Mouse (Mus musculus) stomach, embryonic 16.5 days (tissue): ENCODE data around the gene Mmadhc. TPM values are rescaled to one million over a fixed set of nuclear protein-coding genes. Genes with fewer than 3 reads are reported as not detected.

ENCODE experiments used
- ATAC-seq: fragments of 200-750 bp; cut with Nextera tagmentation; 2 replicates; pipeline ENCODE4 v1.8.0; 2017; ENCODE audit warnings: moderate number of reproducible peaks, moderate TSS enrichment; ENCODE audit not compliant: insufficient read depth, low FRiP score
- H3K27ac ChIP-seq: fragments of 300-500 bp; sonication (generic); 2 replicates; pipeline ENCODE4 v1.5.1; 2014; ENCODE audit warnings: low read length
- H3K27me3 ChIP-seq: fragments of 300-500 bp; sonication (generic); 2 replicates; pipeline ENCODE4 v1.6.1; 2014; ENCODE audit warnings: low read length, control low read depth, mixed read lengths; ENCODE audit not compliant: control insufficient read depth, insufficient read depth
- H3K36me3 ChIP-seq: fragments of 300-500 bp; sonication (generic); 2 replicates; pipeline ENCODE4 v1.6.1; 2014; ENCODE audit warnings: low read length; ENCODE audit not compliant: control insufficient read depth, insufficient read depth
- H3K4me1 ChIP-seq: fragments of 300-500 bp; sonication (generic); 2 replicates; pipeline ENCODE4 v1.6.1; 2014; ENCODE audit warnings: low read length, control low read depth, mixed read lengths; ENCODE audit not compliant: control insufficient read depth, insufficient read depth
- H3K4me2 ChIP-seq: fragments of 300-500 bp; sonication (generic); 2 replicates; pipeline ENCODE4 v1.6.1; 2014; ENCODE audit warnings: low read depth, low read length, mixed read lengths
- H3K4me3 ChIP-seq: fragments of 300-500 bp; sonication (generic); replicated peaks from 2 replicates; pipeline ENCODE4 v1.5.1; 2014; ENCODE audit warnings: mild to moderate bottlenecking, low read length
- H3K9ac ChIP-seq: fragments of 300-500 bp; sonication (generic); 2 replicates; pipeline ENCODE4 v1.6.1; 2014; ENCODE audit warnings: low read length
- H3K9me3 ChIP-seq: fragments of 300-500 bp; sonication (generic); replicated peaks from 2 replicates; pipeline ENCODE4 v1.6.1; 2016; ENCODE audit warnings: low read length, control low read depth; ENCODE audit not compliant: control insufficient read depth
- WGBS: fragments of 180-500 bp; shearing (Covaris S2); extraction: QIAGEN DNeasy Blood & Tissue Kit; methylation state at CpG from one replicate; pipeline ENCODE4 v1.1.7; 2014; 5-methylcytosine and 5-hydroxymethylcytosine counted together
- polyA plus RNA-seq: library from polyadenylated mRNA; unstranded; fragments of >200 nt; fragmentation: Nextera tagmentation; extraction: Ambion mirVana; gene quantifications from 2 replicates; pipeline ENCODE4 v1.2.1, GENCODE M21; 2015

The Mmadhc gene
- 151 and 152 TPM in 2 replicates for polyA plus RNA-seq

GRCm38 (mm10) chr2:50296109-50296986 lies at the start of gene Mmadhc:
TSS of gene Mmadhc (minus strand) at chr2:50296801.
- Histone ChIP-seq H3K4me2 (peak within 1 kb of the TSS; percentile 79), H3K4me1 (peaks cover 13% of the 10 kb centered on the region), H3K9me3 (no peaks in the 10 kb centered on the region), H3K9ac (peak within 1 kb of the TSS; percentile 96), H3K4me3 (peak within 1 kb of the TSS; percentile 92), H3K27ac (peak within 1 kb of the TSS; percentile 93), H3K27me3 (no peaks in the 10 kb centered on the region), H3K36me3 (peaks cover under 1% of the 10 kb centered on the region; the same call in 1 of the 2 replicates)
- under 1% methylated on average over 58 of the region's 58 CpGs for WGBS
- ATAC-seq = peak; percentile 97

GRCm38 (mm10) chr2:50343598-50343997 lies 47.0 kb upstream of the Mmadhc start:
- Histone ChIP-seq H3K36me3 (no peaks in the 10 kb centered on the region), H3K27me3 (no peaks in the 10 kb centered on the region), H3K9me3 (no peaks in the 10 kb centered on the region), H3K4me1 (no peaks in the 10 kb centered on the region), H3K9ac (no peak overlapping the region), H3K4me3 (no peak overlapping the region), H3K27ac (no peak overlapping the region), H3K4me2 (no peak overlapping the region)
- ATAC-seq = no peak
- 51% methylated on average over 8 of the region's 8 CpGs for WGBS

GRCm38 (mm10) chr2:50339061-50339460 lies 42.5 kb upstream of the Mmadhc start:
- Histone ChIP-seq H3K27ac (no peak overlapping the region), H3K4me2 (no peak overlapping the region), H3K27me3 (no peaks in the 10 kb centered on the region), H3K9ac (no peak overlapping the region), H3K9me3 (no peaks in the 10 kb centered on the region), H3K4me1 (no peaks in the 10 kb centered on the region), H3K4me3 (no peak overlapping the region), H3K36me3 (no peaks in the 10 kb centered on the region)
- WGBS = 50% methylated on average over 3 of the region's 3 CpGs
- no peak for ATAC-seq

GRCm38 (mm10) chr2:50337596-50337995 lies 41.0 kb upstream of the Mmadhc start:
- Histone ChIP-seq H3K4me3 (no peak overlapping the region), H3K4me1 (no peaks in the 10 kb centered on the region), H3K27me3 (no peaks in the 10 kb centered on the region), H3K9ac (no peak overlapping the region), H3K27ac (no peak overlapping the region), H3K36me3 (no peaks in the 10 kb centered on the region), H3K9me3 (no peaks in the 10 kb centered on the region), H3K4me2 (no peak overlapping the region)
- 70% methylated on average over 1 of the region's 1 CpGs for WGBS
- ATAC-seq = no peak

- no peaks in the 10 kb centered on the region for H3K9me3 ChIP-seq
- H3K27me3 ChIP-seq = no peaks in the 10 kb centered on the region
- H3K9ac ChIP-seq = no peak overlapping the region
- H3K27ac ChIP-seq = no peak overlapping the region
- no peaks in the 10 kb centered on the region for H3K4me1 ChIP-seq
- 44% methylated on average over 5 of the region's 5 CpGs for WGBS
- no peak for ATAC-seq
- no peaks in the 10 kb centered on the region for H3K36me3 ChIP-seq
- no peak overlapping the region for H3K4me2 ChIP-seq
- H3K4me3 ChIP-seq = no peak overlapping the region
Measured at GRCm38 (mm10) chr2:50331716-50332270, 35.2 kb upstream of the Mmadhc start.

GRCm38 (mm10) chr2:50328181-50328580 lies 31.6 kb upstream of the Mmadhc start:
- H3K4me1 ChIP-seq = no peaks in the 10 kb centered on the region
- WGBS = 67% methylated on average over 4 of the region's 4 CpGs
- H3K4me2 ChIP-seq = no peak overlapping the region
- no peaks in the 10 kb centered on the region for H3K27me3 ChIP-seq
- H3K4me3 ChIP-seq = no peak overlapping the region
- no peak overlapping the region for H3K9ac ChIP-seq
- no peaks in the 10 kb centered on the region for H3K9me3 ChIP-seq
- H3K27ac ChIP-seq = no peak overlapping the region
- ATAC-seq = no peak
- H3K36me3 ChIP-seq = no peaks in the 10 kb centered on the region

GRCm38 (mm10) chr2:50324799-50325198 lies 28.2 kb upstream of the Mmadhc start:
- Histone ChIP-seq H3K4me3 (no peak overlapping the region), H3K27me3 (no peaks in the 10 kb centered on the region), H3K4me1 (no peaks in the 10 kb centered on the region), H3K9ac (no peak overlapping the region), H3K27ac (no peak overlapping the region), H3K9me3 (no peaks in the 10 kb centered on the region), H3K36me3 (no peaks in the 10 kb centered on the region), H3K4me2 (no peak overlapping the region)
- no peak for ATAC-seq
- 56% methylated on average over 7 of the region's 7 CpGs for WGBS

GRCm38 (mm10) chr2:50306663-50307320 lies 10.2 kb upstream of the Mmadhc start:
- Histone ChIP-seq H3K27me3 (no peaks in the 10 kb centered on the region), H3K9me3 (no peaks in the 10 kb centered on the region), H3K4me1 (no peaks in the 10 kb centered on the region), H3K4me2 (no peak overlapping the region), H3K36me3 (no peaks in the 10 kb centered on the region), H3K4me3 (no peak overlapping the region), H3K9ac (no peak overlapping the region), H3K27ac (no peak overlapping the region)
- ATAC-seq = no peak; the same call in 1 of the 2 replicates
- 44% methylated on average over 9 of the region's 9 CpGs for WGBS
